Mouse (Mus musculus) CH12.LX (cell line): Measurements from ENCODE around the gene Ncapg2. TPM values are rescaled to one million over a fixed set of nuclear protein-coding genes. Genes with fewer than 3 reads are reported as not detected.
A peak's percentile ranks its signal among the peaks of the same experiment; 100 is the strongest.

Experiments used
- DNase-seq: peaks from one replicate; pipeline ENCODE4 v3.0.0-alpha.2; 2013; ENCODE audit errors: extremely low read depth
- H3K27ac ChIP-seq: 2 replicates; pipeline ENCODE4 v1.5.1; 2012; ENCODE audit warnings: low read depth, mild to moderate bottlenecking, control low read depth, moderate library complexity; ENCODE audit not compliant: insufficient read depth
- H3K27me3 ChIP-seq: replicated peaks from 2 replicates; pipeline ENCODE3; 2012; ENCODE audit warnings: inconsistent platforms
- H3K36me3 ChIP-seq, 2 experiments: replicated peaks in 1 of 2; 2 replicates each; pipeline versions ENCODE3 to v1.6.1; 2012; ENCODE audit warnings: inconsistent platforms in 1 of 2, low read length in 1 of 2, mild to moderate bottlenecking in 1 of 2, mixed read lengths in 1 of 2, moderate library complexity in 1 of 2; ENCODE audit not compliant: control insufficient read depth in 1 of 2, insufficient read depth in 1 of 2
- H3K4me1 ChIP-seq, 2 experiments: 2 replicates each; pipeline ENCODE4 v1.6.1; 2012; ENCODE audit warnings: inconsistent platforms in 1 of 2, moderate library complexity in 1 of 2; ENCODE audit not compliant: insufficient read depth in 2 of 2, control insufficient read depth in 1 of 2
- H3K4me2 ChIP-seq: 2 replicates; pipeline ENCODE4 v1.6.1; 2012; ENCODE audit warnings: low read depth, mild to moderate bottlenecking, control low read depth; ENCODE audit not compliant: poor library complexity, insufficient read depth, severe bottlenecking
- H3K4me3 ChIP-seq, 3 experiments: fragments of 150-350 bp in 1 of 3; sonication (generic) in 1 of 3; replicated peaks in 1 of 3; 2 replicates each; pipeline versions ENCODE3 to v1.5.1; 2011 to 2012; ENCODE audit warnings: low read depth in 2 of 3, low read length in 2 of 3, mild to moderate bottlenecking in 2 of 3, moderate library complexity in 2 of 3, control low read depth in 1 of 3, improper control_type of control experiment in 1 of 3, inconsistent platforms in 1 of 3, mixed read lengths in 1 of 3; ENCODE audit not compliant: poor library complexity in 1 of 3
- H3K79me2 ChIP-seq: replicated peaks from 2 replicates; pipeline ENCODE4 v1.6.1; 2012; ENCODE audit warnings: mild to moderate bottlenecking, moderate library complexity; ENCODE audit not compliant: control insufficient read depth, poor library complexity, insufficient read depth, severe bottlenecking; ENCODE audit errors: extremely low read depth
- H3K9ac ChIP-seq: 2 replicates; pipeline ENCODE4 v1.6.1; 2012; ENCODE audit warnings: low read depth, mild to moderate bottlenecking, control low read depth, moderate library complexity; ENCODE audit not compliant: insufficient read depth
- H3K9me3 ChIP-seq: replicated peaks from 2 replicates; pipeline ENCODE3; 2012; ENCODE audit warnings: low read length, inconsistent platforms, mixed read lengths
- CHD1 ChIP-seq: IDR thresholded peaks from 2 replicates; pipeline ENCODE4 v1.6.1; 2012; ENCODE audit warnings: low read depth, low read length, improper control_type of control experiment, inconsistent platforms
- E2F4 ChIP-seq: IDR thresholded peaks from 2 replicates; pipeline ENCODE4 v1.6.1; 2011; ENCODE audit warnings: low read depth, low read length, improper control_type of control experiment; ENCODE audit not compliant: insufficient replicate concordance
- EP300 ChIP-seq: IDR thresholded peaks from 2 replicates; pipeline ENCODE4 v1.6.1; 2011; ENCODE audit warnings: low read length, improper control_type of control experiment
- GABPA ChIP-seq: IDR thresholded peaks from 2 replicates; pipeline ENCODE4 v1.6.1; 2012; ENCODE audit warnings: low read depth, low read length, improper control_type of control experiment, inconsistent platforms; ENCODE audit not compliant: insufficient replicate concordance
- IRF4 ChIP-seq: IDR thresholded peaks from 2 replicates; pipeline ENCODE4 v1.6.1; 2014; ENCODE audit warnings: low read depth, mild to moderate bottlenecking, inconsistent platforms, low read length, improper control_type of control experiment
- KAT2A ChIP-seq: IDR thresholded peaks from 2 replicates; pipeline ENCODE4 v1.6.1; 2012; ENCODE audit warnings: low read length, improper control_type of control experiment, inconsistent platforms; ENCODE audit not compliant: insufficient replicate concordance
- MAX ChIP-seq: IDR thresholded peaks from 2 replicates; pipeline ENCODE4 v1.6.1; 2011; ENCODE audit warnings: low read length, improper control_type of control experiment
- MXI1 ChIP-seq: IDR thresholded peaks from 2 replicates; pipeline ENCODE4 v1.6.1; 2011; ENCODE audit warnings: mild to moderate bottlenecking, low read depth, low read length, improper control_type of control experiment
- MYC ChIP-seq: IDR thresholded peaks from 2 replicates; pipeline ENCODE4 v1.6.1; 2011; ENCODE audit warnings: low read depth, mild to moderate bottlenecking, improper control_type of control experiment, low read length
- NELFE ChIP-seq: IDR thresholded peaks from 2 replicates; pipeline ENCODE4 v1.6.1; 2011; ENCODE audit warnings: low read depth, low read length, improper control_type of control experiment
- NRF1 ChIP-seq: IDR thresholded peaks from 2 replicates; pipeline ENCODE4 v1.6.1; 2014; ENCODE audit warnings: low read depth, mild to moderate bottlenecking, inconsistent platforms, low read length, improper control_type of control experiment, moderate library complexity
- PAX5 ChIP-seq: IDR thresholded peaks from 2 replicates; pipeline ENCODE4 v1.6.1; 2012; ENCODE audit warnings: low read length, inconsistent platforms, mixed read lengths
- POLR2A ChIP-seq: IDR thresholded peaks from 2 replicates; pipeline ENCODE4 v1.6.1; 2011; ENCODE audit warnings: low read depth, mild to moderate bottlenecking, improper control_type of control experiment, low read length
- RAD21 ChIP-seq: IDR thresholded peaks from 2 replicates; pipeline ENCODE4 v1.6.1; 2011; ENCODE audit warnings: low read depth, mild to moderate bottlenecking, low read length, improper control_type of control experiment, moderate library complexity
- RCOR1 ChIP-seq: conservative IDR thresholded peaks from 2 replicates; pipeline ENCODE4 v1.6.1; 2012; ENCODE audit warnings: low read depth, mild to moderate bottlenecking, inconsistent platforms, low read length, improper control_type of control experiment
- SIN3A ChIP-seq: IDR thresholded peaks from 2 replicates; pipeline ENCODE4 v1.6.1; 2012; ENCODE audit warnings: low read length, improper control_type of control experiment, inconsistent platforms
- SMC3 ChIP-seq: IDR thresholded peaks from 2 replicates; pipeline ENCODE4 v1.6.1; 2011; ENCODE audit warnings: low read depth, low read length, improper control_type of control experiment
- TBP ChIP-seq: conservative IDR thresholded peaks from 2 replicates; pipeline ENCODE4 v1.6.1; 2011; ENCODE audit warnings: low read depth, low read length, improper control_type of control experiment
- TCF12 ChIP-seq: IDR thresholded peaks from 2 replicates; pipeline ENCODE4 v1.6.1; 2014; ENCODE audit warnings: low read depth, mild to moderate bottlenecking, inconsistent platforms, low read length, improper control_type of control experiment
- ZC3H11A ChIP-seq: IDR thresholded peaks from 2 replicates; pipeline ENCODE4 v1.6.1; 2012; ENCODE audit warnings: low read depth, mild to moderate bottlenecking, inconsistent platforms, low read length, improper control_type of control experiment
- ZKSCAN1 ChIP-seq: IDR thresholded peaks from 2 replicates; pipeline ENCODE4 v1.6.1; 2012; ENCODE audit warnings: low read depth, inconsistent platforms, low read length, improper control_type of control experiment, borderline replicate concordance
- ZMIZ1 ChIP-seq: IDR thresholded peaks from 2 replicates; pipeline ENCODE4 v1.6.1; 2012; ENCODE audit warnings: low read depth, mild to moderate bottlenecking, inconsistent platforms, low read length, improper control_type of control experiment
- ZNF384 ChIP-seq: IDR thresholded peaks from 2 replicates; pipeline ENCODE4 v1.6.1; 2012; ENCODE audit warnings: low read depth, low read length, improper control_type of control experiment, inconsistent platforms
- dilution Hi-C: fragments of 300-500 bp; cut with MboI; formaldehyde crosslinking; loops from 2 replicates; pipeline ENCODE4 v1.14.3; 2020; ENCODE audit warnings: low sequenced_read_pairs; ENCODE audit not compliant: extremely low pct_unique_long_range_greater_than_20kb, extremely low pct_ligation_motif_present
- in situ Hi-C: fragments of 300-500 bp; cut with MboI; formaldehyde crosslinking; loops from 3 replicates; pipeline ENCODE4 v1.14.3; 2019; ENCODE audit warnings: low sequenced_read_pairs, low pct_ligation_motif_present, low pct_unique_long_range_greater_than_20kb, mixed read lengths
- polyA plus RNA-seq: library from polyadenylated mRNA; unstranded; fragments of >175 nt; gene quantifications from 2 replicates; pipeline ENCODE4 v1.2.1, GENCODE M21; 2012; ENCODE audit warnings: low read depth; ENCODE audit not compliant: insufficient read length
- total RNA-seq, 2 experiments: library from RNA; depleted of rRNA; stranded (reverse); fragments of 300-350 nt in 1 of 2; fragments of >200 nt in 1 of 2; gene quantifications; 2 replicates each; pipeline ENCODE4 v1.2.3; 2012 to 2014

The Ncapg2 gene
- total and polyA plus RNA-seq, 3 experiments = 48.0 to 66.4 (median 65.0) TPM

- Histone ChIP-seq H3K27me3 (no peaks in the 10 kb centered on the region), H3K27ac (peak overlapping the region; percentile 9; the same call in 1 of the 2 replicates), H3K9ac (no peak overlapping the region), H3K4me2 (no peak overlapping the region), H3K9me3 (no peaks in the 10 kb centered on the region), H3K36me3 (peaks cover 49 to 90% of the 10 kb centered on the region in 2 experiments), H3K79me2 (no peaks in the 10 kb centered on the region), H3K4me1 (peaks cover 0 to 14% of the 10 kb centered on the region in 2 experiments; a peak in 2 of 4 replicates), H3K4me3 (no peak overlapping the region)
- TF ChIP-seq E2F4 = no peak
- no peak for TF ChIP-seq SMC3
- no peak for TF ChIP-seq TCF12
- no peak for TF ChIP-seq MAX
- no peak for TF ChIP-seq ZMIZ1
- TF ChIP-seq ZKSCAN1 = no peak
- dilution Hi-C loops = no loop called here
- no peak for DNase-seq
- in situ Hi-C loops = no loop called here
These were observed 33.4 kb downstream of the Ncapg2 start for GRCm38 (mm10) chr12:116438591-116438990.

DNA sequence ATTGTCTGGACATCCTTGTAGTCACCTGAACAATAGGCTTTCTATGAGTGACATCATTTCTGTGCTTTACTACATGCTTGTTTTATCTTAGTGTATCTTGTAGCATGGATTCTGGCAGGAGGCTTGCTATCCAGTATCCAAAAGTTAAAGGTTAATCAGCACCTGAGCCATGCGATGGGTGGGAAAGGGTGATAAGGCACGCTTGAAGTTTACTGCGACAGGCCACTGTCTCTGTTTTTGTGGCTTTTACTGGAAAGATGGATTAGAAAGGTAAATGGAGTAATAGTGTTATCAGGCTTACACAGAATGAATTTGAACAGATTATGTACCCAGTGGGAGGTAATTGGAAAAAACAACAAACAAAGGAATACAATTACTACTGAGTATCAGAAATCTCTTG is 37.0 kb downstream of the Ncapg2 start:
- dilution Hi-C loops = no loop called here
- Histone ChIP-seq H3K4me1 (0 out of 4 replicates have a peak, but pooled peaks cover 3 to 4% of the 10 kb centered on the region in 2 experiments), H3K9ac (no peak overlapping the region), H3K4me3 (no peak overlapping the region), H3K79me2 (no peaks in the 10 kb centered on the region), H3K9me3 (no peaks in the 10 kb centered on the region), H3K27ac (no peak overlapping the region), H3K4me2 (no peak overlapping the region), H3K27me3 (no peaks in the 10 kb centered on the region), H3K36me3 (peaks cover 60 to 96% of the 10 kb centered on the region in 2 experiments)
- no peak for DNase-seq
- in situ Hi-C loops = no loop called here
- TF ChIP-seq POLR2A (no peak), KAT2A (no peak), GABPA (no peak), MYC (no peak)

DNA sequence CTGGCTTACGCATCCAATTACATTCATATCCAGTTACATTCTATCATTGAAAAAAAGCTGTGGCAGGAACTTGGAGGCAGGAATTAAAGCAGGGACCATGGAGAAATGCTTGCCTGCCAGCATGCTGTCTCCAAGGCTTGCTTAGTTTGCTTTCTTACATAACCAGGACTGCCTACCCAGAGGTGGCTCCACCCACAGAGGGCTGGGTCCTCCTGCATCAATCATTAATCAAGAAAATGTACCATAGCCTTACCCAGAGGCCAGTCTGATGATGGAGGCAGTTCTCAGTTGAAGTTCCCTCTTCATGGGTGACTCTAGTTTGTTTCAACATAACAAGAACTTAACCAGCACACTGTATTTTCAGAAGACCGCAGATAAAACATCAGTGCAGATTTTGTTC is 44.3 kb downstream of the Ncapg2 start:
- Histone ChIP-seq H3K4me3 (no peak overlapping the region), H3K4me1 (no peaks in the 10 kb centered on the region; a peak in 1 of 4 replicates), H3K9me3 (no peaks in the 10 kb centered on the region), H3K27ac (no peak overlapping the region), H3K36me3 (peaks cover 46 to 79% of the 10 kb centered on the region in 2 experiments), H3K27me3 (no peaks in the 10 kb centered on the region), H3K79me2 (no peaks in the 10 kb centered on the region), H3K4me2 (no peak overlapping the region), H3K9ac (no peak overlapping the region)
- in situ Hi-C loops (no loop called here), dilution Hi-C loops (no loop called here)
- TF ChIP-seq TBP (no peak), POLR2A (no peak), PAX5 (no peak), RAD21 (no peak), RCOR1 (no peak), ZC3H11A (no peak), ZNF384 (no peak), NRF1 (no peak), ZMIZ1 (no peak), TCF12 (no peak), MXI1 (no peak), CHD1 (no peak), NELFE (no peak), SIN3A (no peak), EP300 (no peak), IRF4 (no peak), MAX (no peak), E2F4 (no peak)
- no peak for DNase-seq
